Mouse (Mus musculus) midbrain, embryonic 15.5 days (tissue): ENCODE measurements at regions not wholly inside any gene's neighbourhood (a gene's known extent, or its start where the extent isn't known, plus 50 kb on each side); places are given as distances from the start of the nearest gene placed in this dataset.

Experiments
- ATAC-seq: fragments of 200-750 bp; cut with Nextera tagmentation; replicated peaks from 2 replicates; pipeline ENCODE4 v1.8.0; 2017; ENCODE audit warnings: moderate TSS enrichment
- H3K27ac ChIP-seq: fragments of 300-500 bp; sonication (generic); 2 replicates; pipeline ENCODE4 v1.5.1; 2015; ENCODE audit warnings: mild to moderate bottlenecking, inconsistent platforms
- H3K27me3 ChIP-seq: fragments of 300-500 bp; sonication (generic); replicated peaks from 2 replicates; pipeline ENCODE4 v1.6.1; 2015; ENCODE audit warnings: inconsistent platforms
- H3K36me3 ChIP-seq: fragments of 300-500 bp; sonication (generic); replicated peaks from 2 replicates; pipeline ENCODE4 v1.6.1; 2015; ENCODE audit warnings: inconsistent platforms
- H3K4me1 ChIP-seq: fragments of 300-500 bp; sonication (generic); 2 replicates; pipeline ENCODE4 v1.6.1; 2015; ENCODE audit warnings: inconsistent platforms
- H3K4me2 ChIP-seq: fragments of 300-500 bp; sonication (generic); 2 replicates; pipeline ENCODE4 v1.6.1; 2015; ENCODE audit warnings: inconsistent platforms, mild to moderate bottlenecking, moderate library complexity
- H3K4me3 ChIP-seq: fragments of 300-500 bp; sonication (generic); 2 replicates; pipeline ENCODE4 v1.5.1; 2015; ENCODE audit warnings: mild to moderate bottlenecking, inconsistent platforms
- H3K9ac ChIP-seq: fragments of 300-500 bp; sonication (generic); 2 replicates; pipeline ENCODE4 v1.6.1; 2015; ENCODE audit warnings: mild to moderate bottlenecking, inconsistent platforms
- H3K9me3 ChIP-seq: fragments of 300-500 bp; sonication (generic); 2 replicates; pipeline ENCODE4 v1.6.1; 2016; ENCODE audit warnings: inconsistent platforms
- WGBS: fragments of 180-500 bp; shearing (Covaris S2); methylation state at CpG from one replicate; pipeline ENCODE4 v1.1.7; 2015; ENCODE audit warnings: mixed read lengths; 5-methylcytosine and 5-hydroxymethylcytosine counted together

DNA sequence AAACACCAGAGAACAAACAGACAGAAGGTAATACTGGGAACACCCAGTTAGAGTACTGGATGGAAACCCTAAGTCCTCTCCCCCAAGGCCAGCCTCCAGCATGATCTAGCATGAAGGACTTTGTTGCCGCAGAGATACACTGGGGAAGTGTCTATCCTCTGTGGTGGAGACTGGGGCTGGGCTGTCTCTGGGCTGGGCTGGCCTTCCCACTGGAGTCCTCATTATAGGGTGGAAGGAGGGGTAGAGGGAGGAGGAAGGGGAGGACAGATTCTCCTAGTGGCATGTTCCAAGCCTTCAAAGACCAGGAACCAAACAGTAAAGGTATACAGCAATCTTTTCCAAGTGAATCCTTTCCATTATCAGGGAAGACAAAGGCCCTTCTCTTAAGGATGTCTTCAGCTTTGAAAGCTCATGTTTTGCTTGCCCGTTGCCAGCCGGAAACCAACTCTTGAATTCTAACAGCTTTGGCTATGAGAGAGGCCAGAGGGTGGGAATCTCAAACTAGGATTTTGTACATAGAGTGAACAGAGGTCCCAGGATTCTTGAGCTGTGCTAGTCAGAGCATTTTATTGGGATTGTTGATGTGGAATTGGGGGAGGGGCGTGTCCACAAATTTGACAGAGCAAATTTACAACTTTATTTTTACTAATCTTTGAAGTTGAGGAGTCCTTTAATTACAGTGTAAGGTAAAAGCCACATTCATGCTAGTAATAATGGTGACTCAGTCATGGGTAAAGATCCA, 271.3 kb downstream of the Fzd1 start:
- peak; percentile 69; the same call in 1 of the 2 replicates for ATAC-seq
- H3K9ac ChIP-seq, result no peak overlapping the region
- H3K27ac ChIP-seq, result peak overlapping the region; percentile 78
- no peaks in the 10 kb centered on the region for H3K36me3 ChIP-seq
- no peak overlapping the region for H3K4me2 ChIP-seq
- H3K27me3 ChIP-seq, result no peaks in the 10 kb centered on the region
- 76% methylated on average over 4 of the region's 4 CpGs for WGBS
- H3K9me3 ChIP-seq, result no peaks in the 10 kb centered on the region
- no peak overlapping the region for H3K4me3 ChIP-seq
- peaks cover 24% of the 10 kb centered on the region for H3K4me1 ChIP-seq

DNA sequence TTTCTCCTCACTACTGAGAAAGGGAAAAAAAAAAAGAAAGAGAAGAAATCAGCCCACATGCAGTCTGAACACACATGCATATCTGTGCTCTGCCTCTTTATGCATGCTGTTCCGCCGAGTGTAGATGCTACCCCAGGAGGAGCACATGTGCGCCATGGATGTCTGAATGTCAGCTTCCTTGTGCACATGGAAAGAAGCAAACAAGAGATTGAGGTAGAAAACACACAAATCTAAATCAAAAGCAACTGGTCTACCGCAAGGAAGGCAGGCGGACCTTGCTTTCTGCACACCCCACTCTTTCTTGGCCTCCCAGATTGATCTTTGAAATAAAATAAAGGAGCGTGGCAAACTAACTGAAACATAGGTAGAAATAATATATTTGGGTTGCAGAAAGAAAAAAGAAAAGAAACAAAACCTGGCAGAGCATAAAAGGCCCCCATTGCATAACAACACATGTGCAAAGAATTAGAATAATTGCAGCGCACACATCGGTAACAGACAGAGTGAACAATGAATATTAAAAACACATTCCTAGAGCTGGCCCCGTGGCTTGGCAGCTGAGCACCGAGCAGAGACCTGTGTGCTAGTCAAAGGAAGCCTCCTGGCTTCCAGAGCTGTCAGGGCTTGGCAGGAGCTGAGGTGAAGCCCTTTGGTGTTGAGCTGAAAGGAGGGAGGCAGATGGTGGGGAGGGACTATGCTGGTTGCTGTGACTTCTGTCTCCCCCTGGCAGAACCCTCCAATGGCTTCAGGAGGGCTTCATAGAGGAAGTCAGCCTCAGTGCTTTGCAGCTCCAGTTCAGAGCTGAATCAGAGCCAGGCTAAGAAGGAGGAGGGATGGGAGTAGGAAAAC, 272.1 kb downstream of the Fzd1 start:
- Histone ChIP-seq H3K36me3 (no peaks in the 10 kb centered on the region), H3K27ac (peak overlapping the region; percentile 78), H3K9ac (no peak overlapping the region), H3K27me3 (no peaks in the 10 kb centered on the region), H3K4me3 (no peak overlapping the region), H3K4me1 (peaks cover 24% of the 10 kb centered on the region), H3K4me2 (no peak overlapping the region), H3K9me3 (no peaks in the 10 kb centered on the region)
- ATAC-seq, result peak; percentile 88
- 19% methylated on average over 10 of the region's 10 CpGs for WGBS

DNA sequence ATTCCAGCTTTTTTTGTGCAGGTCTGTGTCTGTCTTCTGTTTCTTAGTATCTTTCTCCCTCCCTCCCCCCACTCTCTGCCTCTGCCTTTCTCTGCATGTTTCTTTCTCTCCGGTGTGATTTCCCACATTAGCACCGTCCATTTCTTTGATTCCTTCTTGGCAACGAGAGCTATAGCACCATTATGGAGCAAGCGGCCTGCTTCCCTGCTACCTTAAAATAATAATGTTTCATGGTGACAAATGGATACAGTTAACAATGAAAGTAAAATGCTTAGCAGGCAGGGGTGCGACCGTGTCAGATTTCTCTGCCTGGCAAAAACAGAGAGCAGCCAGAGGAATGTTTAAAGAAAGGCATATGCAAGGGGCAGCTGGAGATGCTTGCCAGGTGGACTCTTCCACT, 273.1 kb downstream of the Fzd1 start:
- peak; percentile 58 for ATAC-seq
- no peak overlapping the region for H3K9ac ChIP-seq
- 8% methylated on average over 6 of the region's 6 CpGs for WGBS

DNA sequence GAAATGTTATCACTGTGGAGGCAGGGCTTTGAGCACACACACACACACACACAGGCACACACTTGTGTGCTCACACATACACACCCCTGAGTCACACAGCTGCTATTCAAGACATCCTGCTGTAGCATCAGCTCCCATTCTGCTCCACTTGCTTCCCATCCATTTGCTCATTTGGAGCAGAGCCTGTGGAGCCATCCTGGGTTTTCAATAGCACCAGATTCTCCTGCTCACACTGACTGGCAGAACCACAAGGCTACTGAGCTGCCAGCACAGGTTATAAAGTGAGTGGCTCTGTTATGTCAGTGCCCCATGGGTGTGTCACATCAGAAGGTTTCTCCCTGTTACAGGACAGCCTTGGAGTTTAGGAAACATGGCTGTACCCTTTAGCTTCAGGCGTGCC, 273.7 kb downstream of the Fzd1 start:
- Histone ChIP-seq H3K9me3 (no peaks in the 10 kb centered on the region), H3K27me3 (no peaks in the 10 kb centered on the region), H3K4me3 (no peak overlapping the region), H3K4me2 (no peak overlapping the region), H3K36me3 (no peaks in the 10 kb centered on the region), H3K27ac (peak overlapping the region; percentile 73), H3K9ac (no peak overlapping the region), H3K4me1 (peaks cover 24% of the 10 kb centered on the region)
- peak; percentile 40 for ATAC-seq
- 64% methylated on average over 1 of the region's 1 CpGs for WGBS

More for the DNA sequence above, 273.1 kb downstream of the Fzd1 start:
- no peak overlapping the region for H3K4me3 ChIP-seq
- peak overlapping the region; percentile 73 for H3K27ac ChIP-seq
- H3K27me3 ChIP-seq, result no peaks in the 10 kb centered on the region
- H3K4me2 ChIP-seq, result no peak overlapping the region
- H3K36me3 ChIP-seq, result no peaks in the 10 kb centered on the region
- peaks cover 24% of the 10 kb centered on the region for H3K4me1 ChIP-seq
- H3K9me3 ChIP-seq, result no peaks in the 10 kb centered on the region

DNA sequence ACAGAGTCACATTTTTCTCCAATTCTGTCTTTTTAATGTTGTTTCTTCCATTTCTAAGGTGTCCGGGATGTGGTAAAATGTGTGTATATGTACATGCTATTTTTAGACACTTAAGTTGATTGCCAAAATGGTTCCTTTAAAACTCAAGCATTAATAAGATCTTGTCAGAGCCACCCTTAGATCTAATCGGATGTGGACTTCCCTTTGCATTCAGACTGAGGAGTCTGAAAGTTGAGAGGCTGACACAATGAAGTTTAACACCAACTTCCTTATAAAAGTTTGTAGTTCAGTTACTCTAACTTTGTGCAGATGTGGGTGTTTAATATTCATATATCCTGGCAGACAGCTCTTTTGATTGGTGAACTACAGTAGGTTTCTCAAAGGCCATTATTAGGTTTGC, 282.1 kb downstream of the Mterf1b start:
- no peaks in the 10 kb centered on the region for H3K36me3 ChIP-seq
- no peaks in the 10 kb centered on the region for H3K27me3 ChIP-seq
- H3K27ac ChIP-seq, result no peak overlapping the region
- no peak for ATAC-seq
- no peak overlapping the region for H3K4me3 ChIP-seq
- no peaks in the 10 kb centered on the region for H3K4me1 ChIP-seq
- H3K9me3 ChIP-seq, result no peaks in the 10 kb centered on the region
- WGBS, result 88% methylated on average over 2 of the region's 2 CpGs
- no peak overlapping the region for H3K9ac ChIP-seq
- no peak overlapping the region for H3K4me2 ChIP-seq
